Mouse (Mus musculus) lung, postnatal 0 days (tissue): ENCODE data around the gene Rpa2.

Experiments
- CTCF ChIP-seq: IDR thresholded peaks from 2 replicates; pipeline ENCODE4 v1.5.1; 2016; ENCODE audit warnings: antibody characterized with exemption, mild to moderate bottlenecking
- EP300 ChIP-seq: IDR thresholded peaks from 2 replicates; pipeline ENCODE4 v1.6.1; 2016; ENCODE audit warnings: antibody characterized with exemption, mild to moderate bottlenecking, control low read depth

DNA sequence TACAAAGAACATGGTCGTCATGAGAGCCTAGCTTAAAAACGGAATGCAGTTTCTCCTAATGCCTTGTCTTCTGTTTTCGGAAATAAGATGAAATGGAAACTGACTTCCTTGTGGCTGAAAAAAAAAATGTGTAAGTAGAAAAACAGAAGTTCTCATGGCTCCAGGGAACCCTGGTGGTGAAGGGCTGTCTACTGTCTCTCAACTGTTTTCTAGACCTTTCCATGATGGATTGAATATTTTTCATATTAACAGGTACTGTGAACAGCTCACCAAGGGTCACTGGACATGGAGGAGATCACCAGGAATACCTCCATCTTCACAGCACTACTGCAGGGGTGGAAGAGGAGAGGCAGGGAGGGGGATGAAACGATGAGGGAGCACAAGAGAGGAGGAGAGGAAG lies 29.9 kb downstream of the Rpa2 start:
- TF ChIP-seq CTCF: no peak
- TF ChIP-seq EP300: no peak
